Mouse (Mus musculus) thymus, adult 2 months (tissue): Measurements from ENCODE around the gene Arhgef9.

Source experiments
- CTCF ChIP-seq: fragments of 200-500 bp; IDR thresholded peaks from 2 replicates; pipeline ENCODE4 v1.5.1; 2012; ENCODE audit warnings: mild to moderate bottlenecking, control low read depth, low read length, moderate library complexity, borderline replicate concordance; ENCODE audit not compliant: control insufficient read depth, poor library complexity, insufficient read depth; ENCODE audit errors: extremely low read depth
- POLR2A ChIP-seq: fragments of 200-500 bp; IDR thresholded peaks from 2 replicates; pipeline ENCODE4 v1.6.1; 2012; ENCODE audit warnings: mild to moderate bottlenecking, low read length, control low read depth, moderate library complexity; ENCODE audit not compliant: control insufficient read depth, poor library complexity, insufficient read depth; ENCODE audit errors: extremely low read depth

GRCm38 (mm10) chrX:95163452-95163851, 33.2 kb downstream of the Arhgef9 start:
- TF ChIP-seq CTCF (no peak), POLR2A (no peak)
